In genomic region chr10:40961365-40961764, GRCm38 (mm10) we compare ENCODE assay signal across 12 mouse cellular contexts.
DNase-seq lines count a peak whose midpoint lies in the region; ATAC-seq lines count a peak whose summit lies in the region.
"Had no signal": no experiment of that assay in that cellular context is flagged by ENCODE, and none has a peak within 500 bp of the region (broad histone marks: within the 10 kb centered on the region; RNA-seq: fewer than 3 reads in every experiment).

No protein-coding gene starts in this region.

- no peaks in the 10 kb centered on the region for H3K4me1 ChIP-seq in kidney, embryonic 16.5 days (ENCODE audit: insufficient read depth, low read length)
- H3K4me1 ChIP-seq: heart, embryonic 15.5 days; limb, embryonic 13.5 days had no signal

- H3K9ac ChIP-seq in kidney, embryonic 16.5 days (replicated peaks; ENCODE audit: low read length), result no peak overlapping the region
- H3K9ac ChIP-seq: heart, embryonic 15.5 days; limb, embryonic 13.5 days; midbrain, embryonic 12.5 days had no signal

- no peak overlapping the region for H3K4me2 ChIP-seq in kidney, embryonic 16.5 days (replicated peaks; ENCODE audit: low read depth, low read length)
- H3K4me2 ChIP-seq: heart, embryonic 15.5 days; limb, embryonic 13.5 days; midbrain, embryonic 12.5 days had no signal

- H3K27me3 ChIP-seq in kidney, embryonic 16.5 days (ENCODE audit: insufficient read depth, low read length), result no peaks in the 10 kb centered on the region
- H3K27me3 ChIP-seq: heart, embryonic 15.5 days; limb, embryonic 13.5 days; midbrain, embryonic 12.5 days had no signal

- no peak overlapping the region for H3K27ac ChIP-seq in kidney, embryonic 16.5 days (ENCODE audit: low read length)
- H3K27ac ChIP-seq: heart, embryonic 15.5 days; limb, embryonic 13.5 days; midbrain, embryonic 12.5 days had no signal

- H3K4me3 ChIP-seq in kidney, embryonic 16.5 days (ENCODE audit: low read length), result no peak overlapping the region
- H3K4me3 ChIP-seq: heart, embryonic 15.5 days; limb, embryonic 13.5 days; midbrain, embryonic 12.5 days had no signal

- WGBS in kidney, embryonic 16.5 days, result 48% methylated on average over 6 of the region's 6 CpGs

- no peak for ATAC-seq in kidney, embryonic 16.5 days (ENCODE audit: low FRiP score, low TSS enrichment)
- ATAC-seq: Patski had no signal

- DNase-seq in kidney, postnatal 4 days, result peak; percentile 59 to 60
- DNase-seq in ES-CJ7 (ENCODE audit: low read depth, low spot score) (peak; percentile 48), R1 (ENCODE audit: low read depth, low spot score) (peak; percentile 58)
- peak; percentile 10 for DNase-seq in induced T-regulatory cell, adult 2 months (ENCODE audit: low read depth)
- no peak for DNase-seq in cerebellum, adult 18-20 months
- DNase-seq in layer of hippocampus, adult 11-12 months (ENCODE audit: low spot score), result no peak
- DNase-seq: thymus, postnatal 14 days had no signal

- H3K36me3 ChIP-seq in kidney, embryonic 16.5 days (ENCODE audit: insufficient read depth, low read length), result no peaks in the 10 kb centered on the region
- H3K36me3 ChIP-seq: heart, embryonic 15.5 days; limb, embryonic 13.5 days had no signal

- H3K9me3 ChIP-seq in kidney, embryonic 16.5 days (ENCODE audit: low read length), result no peaks in the 10 kb centered on the region
- H3K9me3 ChIP-seq: heart, embryonic 15.5 days had no signal

Comparison
In these comparisons a context has a peak if more than half of its experiments do, and no peak if none do; other contexts are left out.
1. DNase-seq: peak in kidney, postnatal 4 days (2 of 2), ES-CJ7 (single experiment), R1 (single experiment) and induced T-regulatory cell, adult 2 months (single experiment); none in cerebellum, adult 18-20 months (0 of 2) and layer of hippocampus, adult 11-12 months (single experiment).